In the genomic region with DNA sequence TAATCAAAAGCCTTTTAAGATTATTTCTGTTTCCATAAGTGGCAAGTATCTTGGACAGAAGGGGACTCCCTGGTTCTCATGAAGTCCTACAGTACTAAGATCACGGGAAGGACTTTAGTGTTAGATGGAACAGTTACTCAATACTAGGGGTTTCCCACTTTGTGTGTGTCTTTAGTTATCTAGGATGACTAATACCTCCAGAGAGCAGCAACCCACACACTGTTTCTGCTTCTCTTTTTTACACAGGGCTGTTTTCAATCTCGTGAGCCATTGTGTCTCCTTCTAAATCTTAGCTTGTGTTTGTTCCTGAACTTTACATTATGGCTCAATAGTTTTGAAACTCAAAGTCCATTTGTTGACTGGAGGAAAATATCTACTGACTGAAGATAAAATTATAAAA, we compare ENCODE assay signal across 30 mouse cellular contexts.
"Had no signal": no experiment of that assay in that cellular context is flagged by ENCODE, and none has a peak within 500 bp of the region (broad histone marks: within the 10 kb centered on the region; RNA-seq: fewer than 3 reads in every experiment).

No protein-coding gene starts in this region.

- H3K27me3 ChIP-seq: limb, embryonic 12.5 days; limb, embryonic 13.5 days; limb, embryonic 15.5 days; liver, embryonic 12.5 days; liver, embryonic 13.5 days; liver, embryonic 15.5 days; lung, embryonic 15.5 days; megakaryocyte, embryonic 14.5 days; midbrain, embryonic 12.5 days; midbrain, embryonic 13.5 days; midbrain, embryonic 15.5 days had no signal

- H3K4me3 ChIP-seq: left cerebral cortex, adult 2 months; limb, embryonic 10.5 days; limb, embryonic 12.5 days; limb, embryonic 13.5 days; limb, embryonic 15.5 days; liver, embryonic 12.5 days; liver, embryonic 13.5 days; liver, embryonic 15.5 days; lung, embryonic 15.5 days; megakaryocyte, embryonic 14.5 days; midbrain, embryonic 10.5 days; midbrain, embryonic 12.5 days; midbrain, embryonic 13.5 days; midbrain, embryonic 15.5 days; myocyte had no signal

- H3K4me1 ChIP-seq: limb, embryonic 10.5 days; limb, embryonic 12.5 days; limb, embryonic 13.5 days; limb, embryonic 15.5 days; liver, embryonic 12.5 days; liver, embryonic 13.5 days; liver, embryonic 15.5 days; lung, embryonic 15.5 days; megakaryocyte, embryonic 14.5 days; midbrain, embryonic 10.5 days; midbrain, embryonic 12.5 days; midbrain, embryonic 13.5 days; midbrain, embryonic 15.5 days had no signal

- H3K9me3 ChIP-seq: limb, embryonic 10.5 days; limb, embryonic 12.5 days; limb, embryonic 13.5 days; limb, embryonic 15.5 days; liver, embryonic 12.5 days; liver, embryonic 13.5 days; liver, embryonic 15.5 days; lung, embryonic 15.5 days; megakaryocyte, embryonic 14.5 days; midbrain, embryonic 10.5 days; midbrain, embryonic 12.5 days; midbrain, embryonic 13.5 days; midbrain, embryonic 15.5 days had no signal

- H3K27ac ChIP-seq: left cerebral cortex, adult 2 months; limb, embryonic 10.5 days; limb, embryonic 12.5 days; limb, embryonic 13.5 days; limb, embryonic 15.5 days; liver, embryonic 12.5 days; liver, embryonic 13.5 days; liver, embryonic 14.5 days; liver, embryonic 15.5 days; lung, embryonic 15.5 days; macrophage; midbrain, embryonic 10.5 days; midbrain, embryonic 12.5 days; midbrain, embryonic 13.5 days; midbrain, embryonic 15.5 days had no signal

- DNase-seq: left cerebral cortex, postnatal 4 days; liver; liver, embryonic 13.5 days; liver, postnatal 0 days; lung, adult 18-20 months; lung, adult 2 months; lung, embryonic 14.5 days; lung, postnatal 10 days; lung, postnatal 14 days; lung, postnatal 36 days; lung, postnatal 4 days; midbrain, embryonic 14.5 days had no signal

- H3K4me2 ChIP-seq: limb, embryonic 12.5 days; limb, embryonic 13.5 days; limb, embryonic 15.5 days; liver, embryonic 11.5 days; liver, embryonic 12.5 days; liver, embryonic 13.5 days; liver, embryonic 15.5 days; lung, embryonic 14.5 days; lung, embryonic 15.5 days; midbrain, embryonic 11.5 days; midbrain, embryonic 12.5 days; midbrain, embryonic 13.5 days; midbrain, embryonic 15.5 days had no signal

- H3K9ac ChIP-seq: limb, embryonic 12.5 days; limb, embryonic 13.5 days; limb, embryonic 15.5 days; liver, embryonic 12.5 days; liver, embryonic 13.5 days; liver, embryonic 14.5 days; liver, embryonic 15.5 days; liver, postnatal 0 days; lung, embryonic 14.5 days; lung, embryonic 15.5 days; midbrain, embryonic 12.5 days; midbrain, embryonic 13.5 days; midbrain, embryonic 15.5 days had no signal

- H3K36me3 ChIP-seq: limb, embryonic 10.5 days; limb, embryonic 12.5 days; limb, embryonic 13.5 days; limb, embryonic 15.5 days; liver, embryonic 12.5 days; liver, embryonic 13.5 days; liver, embryonic 15.5 days; lung, embryonic 15.5 days; midbrain, embryonic 10.5 days; midbrain, embryonic 12.5 days; midbrain, embryonic 13.5 days; midbrain, embryonic 15.5 days had no signal
